Mouse (Mus musculus) ES-Bruce4 (cell line): ENCODE data around the gene Catsper2. TPM values are rescaled to one million over a fixed set of nuclear protein-coding genes. Genes with fewer than 3 reads are reported as not detected.

Experiments
- H3K27ac ChIP-seq: 2 replicates; pipeline ENCODE4 v1.5.1; 2012; ENCODE audit warnings: low read length, inconsistent platforms; ENCODE audit not compliant: insufficient read depth
- H3K27me3 ChIP-seq: 2 replicates; pipeline ENCODE4 v1.6.1; 2012; ENCODE audit warnings: mild to moderate bottlenecking, low read length, inconsistent platforms; ENCODE audit not compliant: control insufficient read depth, poor library complexity, insufficient read depth, severe bottlenecking
- H3K36me3 ChIP-seq: 2 replicates; pipeline ENCODE4 v1.6.1; 2012; ENCODE audit warnings: inconsistent platforms, mild to moderate bottlenecking, low read length, moderate library complexity; ENCODE audit not compliant: control insufficient read depth, poor library complexity, insufficient read depth, severe bottlenecking
- H3K4me1 ChIP-seq: one replicate; pipeline ENCODE4 v1.8.1; 2011; ENCODE audit warnings: low read length; ENCODE audit not compliant: control insufficient read depth, insufficient read depth
- H3K4me3 ChIP-seq: 2 replicates; pipeline ENCODE4 v1.5.1; 2011; ENCODE audit warnings: low read depth, mild to moderate bottlenecking, low read length
- H3K9ac ChIP-seq: 2 replicates; pipeline ENCODE4 v1.6.1; 2012; ENCODE audit warnings: low read depth, mild to moderate bottlenecking, inconsistent platforms; ENCODE audit not compliant: poor library complexity, severe bottlenecking
- H3K9me3 ChIP-seq: replicated peaks from 2 replicates; pipeline ENCODE4 v1.6.1; 2012; ENCODE audit warnings: mild to moderate bottlenecking, low read length, inconsistent platforms; ENCODE audit not compliant: control insufficient read depth, poor library complexity, insufficient read depth, severe bottlenecking
- CTCF ChIP-seq: IDR thresholded peaks from one replicate; pipeline ENCODE4 v1.8.1; 2011; ENCODE audit warnings: low read depth, low read length
- EP300 ChIP-seq: IDR thresholded peaks from 2 replicates; pipeline ENCODE4 v1.6.1; 2011; ENCODE audit warnings: low read depth, low read length; ENCODE audit not compliant: insufficient read depth
- POLR2A ChIP-seq: IDR thresholded peaks from one replicate; pipeline ENCODE4 v1.8.1; 2011; ENCODE audit warnings: low read length; ENCODE audit not compliant: insufficient read depth
- polyA plus RNA-seq: library from polyadenylated mRNA; stranded (reverse); fragments of >200 nt; gene quantifications from 2 replicates; pipeline ENCODE4 v1.2.4, GENCODE M21; 2011; ENCODE audit warnings: low read depth; ENCODE audit not compliant: missing spikeins, insufficient read depth, insufficient read length

The Catsper2 gene
- polyA plus RNA-seq, 1 experiment, result 1.9 TPM

DNA sequence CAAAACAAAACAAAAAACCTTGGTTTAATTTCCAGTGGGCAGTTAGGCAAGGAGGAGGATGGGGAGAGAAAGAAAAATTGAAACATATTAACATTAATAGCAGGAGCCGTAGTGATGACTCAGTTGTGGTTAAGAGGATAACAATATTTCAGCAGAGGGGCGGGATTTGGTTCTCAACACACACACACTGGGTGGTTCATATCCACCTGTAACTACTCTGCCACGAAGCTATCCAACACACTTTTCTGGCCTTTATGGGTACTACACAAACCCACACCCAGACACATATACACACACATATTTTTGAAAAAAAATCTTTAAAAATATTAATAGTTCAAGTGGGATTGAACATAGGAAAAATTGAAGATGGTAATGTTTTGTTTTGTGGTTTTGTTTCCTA, 33.4 kb upstream of the Catsper2 start:
- TF ChIP-seq POLR2A, result no peak
- no peak for TF ChIP-seq CTCF
- TF ChIP-seq EP300, result no peak
- H3K4me3 ChIP-seq, result no peak overlapping the region
- no peaks in the 10 kb centered on the region for H3K4me1 ChIP-seq
- H3K27ac ChIP-seq, result no peak overlapping the region
- no peaks in the 10 kb centered on the region for H3K9me3 ChIP-seq
- no peak overlapping the region for H3K9ac ChIP-seq
- H3K27me3 ChIP-seq, result no peaks in the 10 kb centered on the region
- peaks cover 9% of the 10 kb centered on the region for H3K36me3 ChIP-seq

GRCm38 (mm10) chr2:121446506-121446905, 32.9 kb upstream of the Catsper2 start:
- H3K9ac ChIP-seq, result no peak overlapping the region
- peaks cover 6% of the 10 kb centered on the region for H3K36me3 ChIP-seq
- H3K27me3 ChIP-seq, result no peaks in the 10 kb centered on the region
- H3K4me3 ChIP-seq, result no peak overlapping the region
- H3K27ac ChIP-seq, result no peak overlapping the region
- no peaks in the 10 kb centered on the region for H3K4me1 ChIP-seq
- no peaks in the 10 kb centered on the region for H3K9me3 ChIP-seq
- TF ChIP-seq CTCF (no peak), EP300 (no peak), POLR2A (no peak)

- no peaks in the 10 kb centered on the region for H3K9me3 ChIP-seq
- no peak overlapping the region for H3K9ac ChIP-seq
- H3K27ac ChIP-seq, result no peak overlapping the region
- H3K4me1 ChIP-seq, result no peaks in the 10 kb centered on the region
- no peaks in the 10 kb centered on the region for H3K36me3 ChIP-seq
- no peak for TF ChIP-seq POLR2A
- no peak for TF ChIP-seq EP300
- TF ChIP-seq CTCF, result no peak
- H3K27me3 ChIP-seq, result no peaks in the 10 kb centered on the region
- H3K4me3 ChIP-seq, result no peak overlapping the region
Measured at GRCm38 (mm10) chr2:121445117-121445516, 31.5 kb upstream of the Catsper2 start.

GRCm38 (mm10) chr2:121444178-121444577, 30.6 kb upstream of the Catsper2 start, which contains the start of gene Ell3:
Ell3 (minus strand) TSS chr2:121444278.
- Histone ChIP-seq H3K9ac (peak within 1 kb of the TSS; percentile 58), H3K27me3 (no peaks in the 10 kb centered on the region), H3K4me1 (no peaks in the 10 kb centered on the region), H3K4me3 (no peak within 1 kb of the TSS), H3K36me3 (peaks cover 5% of the 10 kb centered on the region), H3K27ac (no peak within 1 kb of the TSS), H3K9me3 (no peaks in the 10 kb centered on the region)
- no peak for TF ChIP-seq CTCF
- no peak for TF ChIP-seq EP300
- TF ChIP-seq POLR2A, result no peak

DNA sequence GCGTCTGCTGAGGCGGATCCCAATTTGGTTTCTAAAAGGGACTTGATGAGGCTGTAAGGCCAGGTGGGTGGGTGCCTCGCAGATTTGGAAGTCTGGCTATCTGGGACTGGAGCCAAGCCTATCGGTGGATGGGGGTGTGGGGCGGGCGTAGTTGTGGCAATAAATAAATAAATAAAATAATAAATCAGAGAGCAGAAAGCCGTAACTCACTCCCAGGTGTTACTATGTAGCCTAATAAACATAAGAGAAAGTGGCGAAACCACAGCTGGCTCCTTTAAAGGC, 29.4 kb upstream of the Catsper2 start:
- H3K27ac ChIP-seq, result 0 out of 2 replicates have a peak overlapping the region, but pooled peaks have one; percentile 30
- peak overlapping the region; percentile 58 for H3K9ac ChIP-seq
- H3K4me1 ChIP-seq, result no peaks in the 10 kb centered on the region
- H3K27me3 ChIP-seq, result no peaks in the 10 kb centered on the region
- peak overlapping the region; percentile 63 for H3K4me3 ChIP-seq
- TF ChIP-seq EP300 (no peak), CTCF (no peak), POLR2A (no peak)
- no peaks in the 10 kb centered on the region for H3K9me3 ChIP-seq
- peaks cover 14% of the 10 kb centered on the region for H3K36me3 ChIP-seq

GRCm38 (mm10) chr2:121442259-121443067, 28.9 kb upstream of the Catsper2 start:
- peak overlapping the region; percentile 81 for H3K4me3 ChIP-seq
- TF ChIP-seq POLR2A (peak; percentile 63), CTCF (no peak), EP300 (no peak)
- H3K36me3 ChIP-seq, result peaks cover 19% of the 10 kb centered on the region
- H3K27me3 ChIP-seq, result no peaks in the 10 kb centered on the region
- H3K27ac ChIP-seq, result peak overlapping the region; percentile 30; the same call in 1 of the 2 replicates
- H3K9me3 ChIP-seq, result no peaks in the 10 kb centered on the region
- H3K9ac ChIP-seq, result peak overlapping the region; percentile 58
- no peaks in the 10 kb centered on the region for H3K4me1 ChIP-seq
